Mouse (Mus musculus) forebrain, embryonic 12.5 days (tissue): ENCODE results near the gene Olfr855. TPM values are rescaled to one million over a fixed set of nuclear protein-coding genes. Genes with fewer than 3 reads are reported as not detected.

Source experiments
- ATAC-seq: fragments of 200-750 bp; cut with Nextera tagmentation; 2 replicates; pipeline ENCODE4 v1.8.0; 2017; ENCODE audit warnings: moderate TSS enrichment; ENCODE audit not compliant: low FRiP score
- H3K27ac ChIP-seq: fragments of 300-500 bp; sonication (generic); 2 replicates; pipeline ENCODE4 v1.5.1; 2016; ENCODE audit warnings: mild to moderate bottlenecking
- H3K27me3 ChIP-seq: fragments of 300-500 bp; sonication (generic); 2 replicates; pipeline ENCODE4 v1.6.1; 2016; ENCODE audit warnings: mild to moderate bottlenecking
- H3K36me3 ChIP-seq: fragments of 300-500 bp; sonication (generic); replicated peaks from 2 replicates; pipeline ENCODE4 v1.6.1; 2016; ENCODE audit warnings: mild to moderate bottlenecking
- H3K4me1 ChIP-seq: fragments of 300-500 bp; sonication (generic); 2 replicates; pipeline ENCODE4 v1.6.1; 2016
- H3K4me2 ChIP-seq: fragments of 300-500 bp; sonication (generic); 2 replicates; pipeline ENCODE4 v1.6.1; 2016; ENCODE audit warnings: mild to moderate bottlenecking, moderate library complexity
- H3K4me3 ChIP-seq: fragments of 300-500 bp; sonication (generic); replicated peaks from 2 replicates; pipeline ENCODE4 v1.5.1; 2016; ENCODE audit warnings: mild to moderate bottlenecking
- H3K9ac ChIP-seq: fragments of 300-500 bp; sonication (generic); 2 replicates; pipeline ENCODE4 v1.6.1; 2016; ENCODE audit warnings: mild to moderate bottlenecking
- H3K9me3 ChIP-seq: fragments of 300-500 bp; sonication (generic); 2 replicates; pipeline ENCODE4 v1.6.1; 2016
- WGBS: fragments of 180-500 bp; shearing (Covaris S2); methylation state at CpG from one replicate; pipeline ENCODE4 v1.1.7; 2016; 5-methylcytosine and 5-hydroxymethylcytosine counted together
- polyA plus RNA-seq: library from polyadenylated mRNA; unstranded; fragments of >200 nt; fragmentation: Nextera tagmentation; extraction: Ambion mirVana; gene quantifications from 2 replicates; pipeline ENCODE4 v1.2.1, GENCODE M21; 2016

Olfr855 gene
- polyA plus RNA-seq, result not detected in 2 replicates

DNA sequence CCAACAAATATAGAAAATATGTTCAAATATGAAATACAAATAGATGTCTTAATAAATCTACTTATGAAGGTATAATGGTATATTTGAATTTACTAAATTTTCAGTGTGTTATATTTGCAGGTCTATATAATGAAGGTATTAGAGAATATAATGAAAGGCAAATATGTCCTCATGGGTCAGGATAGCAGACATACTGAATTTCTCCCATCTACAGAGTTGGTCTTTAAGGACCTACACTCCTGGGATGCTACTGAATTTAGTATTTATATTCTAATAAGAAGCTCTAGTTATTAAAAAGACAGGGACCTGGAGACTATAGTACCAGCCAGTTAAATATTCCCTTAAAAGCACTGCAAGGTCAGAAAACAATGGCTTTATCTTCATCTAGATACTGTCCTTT, at the start of gene Olfr855:
Gene Olfr855, plus strand, starts transcription at position 301 of the 400 bp plus-strand sequence.
- Histone ChIP-seq H3K36me3 (no peaks in the 10 kb centered on the region), H3K4me2 (no peak within 1 kb of the TSS), H3K9me3 (peaks cover 5% of the 10 kb centered on the region; the same call in 1 of the 2 replicates), H3K4me1 (no peaks in the 10 kb centered on the region), H3K4me3 (no peak within 1 kb of the TSS), H3K27me3 (no peaks in the 10 kb centered on the region), H3K27ac (no peak within 1 kb of the TSS), H3K9ac (no peak within 1 kb of the TSS)
- no peak for ATAC-seq

DNA sequence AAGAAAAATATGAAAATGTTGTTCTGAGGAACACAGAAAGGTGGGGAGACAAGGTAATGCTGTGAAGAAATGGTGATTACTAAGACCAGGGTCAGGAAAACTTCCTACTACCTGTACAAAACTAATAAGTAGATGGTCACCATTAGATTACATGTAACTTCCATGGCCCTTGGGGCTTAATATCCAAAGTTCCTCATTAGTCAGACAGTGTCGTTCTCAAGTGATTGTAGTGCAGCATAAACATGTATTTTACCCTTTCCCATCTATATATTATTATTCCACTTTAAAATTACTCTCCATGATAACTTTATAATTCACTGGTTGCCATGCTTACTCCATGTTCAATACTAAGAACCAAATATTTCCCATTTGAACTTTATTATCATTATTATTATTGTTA, 41.4 kb upstream of the Olfr855 start, which contains the start of gene Olfr853:
Gene Olfr853, minus strand, starts transcription at position 101 of the 400 bp plus-strand sequence.
- H3K4me3 ChIP-seq, result no peak within 1 kb of the TSS
- no peak for ATAC-seq
- H3K27ac ChIP-seq, result no peak within 1 kb of the TSS
- peaks cover 9% of the 10 kb centered on the region; the same call in 1 of the 2 replicates for H3K9me3 ChIP-seq
- 81% methylated on average over 1 of the region's 1 CpGs for WGBS
- H3K9ac ChIP-seq, result no peak within 1 kb of the TSS
- H3K4me1 ChIP-seq, result no peaks in the 10 kb centered on the region
- no peaks in the 10 kb centered on the region for H3K36me3 ChIP-seq
- H3K4me2 ChIP-seq, result no peak within 1 kb of the TSS
- no peaks in the 10 kb centered on the region for H3K27me3 ChIP-seq

DNA sequence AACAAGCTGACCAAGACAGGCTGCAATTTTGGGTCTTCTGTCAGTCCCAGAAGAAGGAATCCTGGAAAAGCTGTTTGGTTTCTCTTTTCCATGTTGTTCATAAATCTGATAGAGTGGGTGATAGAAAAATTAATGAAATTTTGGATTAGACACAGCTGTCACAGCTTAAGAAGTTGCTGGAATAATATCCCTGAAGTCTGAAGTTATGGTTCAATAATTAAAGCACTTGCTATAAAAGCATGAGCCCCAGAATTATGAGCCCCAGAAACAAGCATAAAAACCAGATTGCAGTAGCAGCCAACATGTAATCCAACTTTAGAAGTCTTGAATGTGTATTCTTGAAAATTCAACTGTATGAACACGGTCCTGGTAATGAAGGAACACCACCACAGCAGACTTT, 15.1 kb upstream of the Olfr855 start, which contains the start of gene Olfr854:
Gene Olfr854, minus strand, starts transcription at position 101 of the 400 bp plus-strand sequence.
- no peaks in the 10 kb centered on the region for H3K36me3 ChIP-seq
- peaks cover 15% of the 10 kb centered on the region for H3K9me3 ChIP-seq
- no peak within 1 kb of the TSS for H3K9ac ChIP-seq
- H3K4me3 ChIP-seq, result no peak within 1 kb of the TSS
- no peaks in the 10 kb centered on the region for H3K27me3 ChIP-seq
- H3K27ac ChIP-seq, result no peak within 1 kb of the TSS
- ATAC-seq, result no peak
- H3K4me2 ChIP-seq, result no peak within 1 kb of the TSS
- H3K4me1 ChIP-seq, result no peaks in the 10 kb centered on the region
- WGBS, result 86% methylated on average over 1 of the region's 1 CpGs

GRCm38 (mm10) chr9:19621297-19621696, 38.9 kb downstream of the Olfr855 start:
- 99% methylated on average over 3 of the region's 3 CpGs for WGBS
- Histone ChIP-seq H3K9me3 (no peaks in the 10 kb centered on the region), H3K4me1 (no peaks in the 10 kb centered on the region), H3K9ac (no peak overlapping the region), H3K27me3 (no peaks in the 10 kb centered on the region), H3K27ac (no peak overlapping the region), H3K36me3 (peaks cover 7% of the 10 kb centered on the region; the same call in 1 of the 2 replicates), H3K4me2 (no peak overlapping the region), H3K4me3 (no peak overlapping the region)
- ATAC-seq, result peak; percentile 6; the same call in 1 of the 2 replicates

- Histone ChIP-seq H3K36me3 (peaks cover 9% of the 10 kb centered on the region; the same call in 1 of the 2 replicates), H3K27ac (peak within 1 kb of the TSS; percentile 85), H3K9ac (peak within 1 kb of the TSS; percentile 54; the same call in 1 of the 2 replicates), H3K4me3 (peak within 1 kb of the TSS; percentile 54), H3K27me3 (no peaks in the 10 kb centered on the region), H3K9me3 (no peaks in the 10 kb centered on the region), H3K4me1 (no peaks in the 10 kb centered on the region), H3K4me2 (peak within 1 kb of the TSS; percentile 46)
- WGBS, result 2% methylated on average over 35 of the region's 35 CpGs
- peak; percentile 97 for ATAC-seq
Observed at GRCm38 (mm10) chr9:19621843-19622822, 39.7 kb downstream of the Olfr855 start, which contains the start of gene Zfp317. TSS of gene Zfp317 (plus strand) at chr9:19622102.

DNA sequence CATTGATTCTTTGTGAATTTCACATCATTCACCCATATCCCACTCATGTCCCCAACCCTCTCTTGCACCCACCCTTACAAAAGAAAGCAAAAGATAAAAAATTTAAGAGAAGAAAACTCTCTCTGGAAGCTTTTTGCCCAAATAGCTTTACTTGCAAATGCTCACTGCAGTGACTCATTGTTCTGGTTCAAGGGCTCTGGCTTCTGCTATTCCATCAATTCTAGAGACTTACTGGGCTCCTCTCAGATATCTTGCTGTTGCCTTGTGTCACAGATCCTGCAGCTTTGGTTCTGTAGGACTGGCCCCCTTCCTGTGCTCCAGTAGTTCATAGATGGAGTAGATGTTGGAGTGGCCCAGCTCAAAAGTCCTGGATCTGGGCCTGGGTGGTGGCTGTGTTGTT, 47.2 kb downstream of the Olfr855 start:
- H3K4me3 ChIP-seq, result no peak overlapping the region
- no peaks in the 10 kb centered on the region for H3K4me1 ChIP-seq
- no peak overlapping the region for H3K4me2 ChIP-seq
- H3K9me3 ChIP-seq, result no peaks in the 10 kb centered on the region
- H3K36me3 ChIP-seq, result peaks cover 21% of the 10 kb centered on the region
- no peak overlapping the region for H3K27ac ChIP-seq
- no peak overlapping the region for H3K9ac ChIP-seq
- no peak for ATAC-seq
- no peaks in the 10 kb centered on the region for H3K27me3 ChIP-seq

Other genes with a start within 250 kb of the Olfr855 start
- gene Olfr845, start 246.2 kb upstream of the Olfr855 start, polyA plus RNA-seq, result not detected in 2 replicates
- gene Olfr846, start 218.6 kb upstream of the Olfr855 start, polyA plus RNA-seq, result not detected in 2 replicates
- not detected in 2 replicates for gene Olfr847, start 203.9 kb upstream of the Olfr855 start, polyA plus RNA-seq
- gene Olfr849, start 142.4 kb upstream of the Olfr855 start, polyA plus RNA-seq, result not detected in 2 replicates
- gene Olfr850, start 104.4 kb upstream of the Olfr855 start, polyA plus RNA-seq, result not detected in 2 replicates
- gene Olfr851, start 89.3 kb upstream of the Olfr855 start, polyA plus RNA-seq, result not detected in 2 replicates
- gene Olfr853, start 41.5 kb upstream of the Olfr855 start, polyA plus RNA-seq, result not detected in 2 replicates
- not detected in 2 replicates for gene Olfr854, start 15.2 kb upstream of the Olfr855 start, polyA plus RNA-seq
- 47.1 and 49.6 TPM in 2 replicates for gene Zfp317, start 39.5 kb downstream of the Olfr855 start, polyA plus RNA-seq
- gene Olfr857, start 126.8 kb downstream of the Olfr855 start, polyA plus RNA-seq, result not detected in 2 replicates
- not detected in 2 replicates for gene Olfr58, start 197.7 kb downstream of the Olfr855 start, polyA plus RNA-seq
- not detected in 2 replicates for gene Olfr859, start 222.3 kb downstream of the Olfr855 start, polyA plus RNA-seq